Mouse (Mus musculus) spleen, postnatal 10 days (tissue): ENCODE results near the gene Cyp2c70.
"Not testable (repeated sequence)": the region's sequence is repeated elsewhere in the genome, so short reads cannot be mapped to it uniquely, and the experiment has no call there.

Experiments
- DNase-seq, 2 experiments: peaks; one replicate each; pipeline ENCODE4 v3.0.0; 2021 to 2022; ENCODE audit warnings: low spot score in 2 of 2

Cyp2c70 gene

DNA sequence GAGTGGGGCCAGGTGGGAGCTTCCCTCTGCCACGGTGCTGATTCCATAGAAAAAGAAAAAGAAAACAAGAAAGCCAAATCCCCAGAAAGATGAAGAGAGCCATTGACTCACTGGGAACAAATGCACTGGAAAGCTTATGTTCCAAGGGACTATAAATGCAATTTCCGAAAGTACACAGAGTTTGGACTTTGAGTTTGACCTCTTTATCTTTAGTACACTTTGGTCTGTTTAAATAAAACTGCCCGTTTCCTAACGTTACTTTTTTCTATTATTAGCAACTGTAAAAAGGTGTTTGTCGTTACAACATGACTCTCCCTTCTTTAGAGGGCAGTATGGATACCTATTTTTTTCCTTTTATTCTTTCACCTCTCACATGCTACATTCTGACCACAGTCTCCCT lies at the start of gene Cyp2c70:
TSS of gene Cyp2c70 (minus strand) at position 174 of the 400 bp plus-strand sequence.
- DNase-seq: no peak

DNA sequence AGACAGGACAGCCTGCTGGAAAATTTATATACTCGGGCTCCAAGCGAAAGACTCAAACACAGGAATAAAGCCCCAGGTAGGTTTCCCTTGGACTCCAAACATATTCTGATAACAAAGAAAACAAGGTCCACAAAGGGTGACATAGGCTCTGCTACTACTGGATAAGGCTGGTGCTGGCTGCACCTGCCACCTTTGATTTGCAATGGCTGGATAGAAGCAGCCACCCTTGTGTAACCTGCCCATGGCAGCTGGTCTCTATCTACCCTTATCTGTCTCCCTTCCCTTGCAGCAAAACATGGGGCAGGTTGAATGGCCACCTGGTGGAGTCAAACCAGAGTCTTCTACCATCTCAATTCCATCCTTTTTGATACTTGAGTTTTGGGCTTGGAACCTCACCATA lies 45.4 kb upstream of the Cyp2c70 start:
- no peak for DNase-seq

DNA sequence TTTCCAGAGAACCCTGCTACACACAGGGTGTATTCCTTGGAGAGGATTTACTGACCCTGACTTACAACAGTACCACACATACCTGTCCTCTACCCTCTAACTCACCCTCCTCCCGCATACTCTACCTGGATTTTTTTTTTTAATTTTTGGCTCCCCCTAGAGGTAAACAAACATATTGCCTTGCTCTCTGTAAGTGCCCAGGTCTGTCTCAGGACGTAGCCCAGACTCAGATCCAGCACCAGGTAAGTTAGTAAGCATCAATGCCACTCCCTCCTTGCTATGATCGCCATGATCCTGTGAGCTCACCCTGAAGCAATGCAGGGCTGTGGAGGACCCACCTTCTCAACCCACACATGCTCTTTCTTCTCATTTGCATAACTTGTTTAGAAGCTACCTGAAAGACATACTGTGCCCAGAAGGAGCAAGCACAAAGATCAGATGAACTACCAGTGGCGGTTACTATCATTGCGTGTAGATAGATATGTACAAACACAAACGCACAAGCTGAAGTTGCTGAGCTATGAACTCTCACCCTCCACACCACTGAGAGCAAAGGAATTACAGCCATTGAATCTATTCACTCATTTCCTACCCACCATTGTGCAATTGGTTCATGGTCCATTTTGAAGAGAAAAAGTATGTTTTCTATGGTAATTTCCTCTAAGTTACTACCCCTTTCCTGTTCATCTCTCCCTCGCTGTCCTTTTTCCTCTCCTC lies 44.9 kb upstream of the Cyp2c70 start:
- DNase-seq: no peak

DNA sequence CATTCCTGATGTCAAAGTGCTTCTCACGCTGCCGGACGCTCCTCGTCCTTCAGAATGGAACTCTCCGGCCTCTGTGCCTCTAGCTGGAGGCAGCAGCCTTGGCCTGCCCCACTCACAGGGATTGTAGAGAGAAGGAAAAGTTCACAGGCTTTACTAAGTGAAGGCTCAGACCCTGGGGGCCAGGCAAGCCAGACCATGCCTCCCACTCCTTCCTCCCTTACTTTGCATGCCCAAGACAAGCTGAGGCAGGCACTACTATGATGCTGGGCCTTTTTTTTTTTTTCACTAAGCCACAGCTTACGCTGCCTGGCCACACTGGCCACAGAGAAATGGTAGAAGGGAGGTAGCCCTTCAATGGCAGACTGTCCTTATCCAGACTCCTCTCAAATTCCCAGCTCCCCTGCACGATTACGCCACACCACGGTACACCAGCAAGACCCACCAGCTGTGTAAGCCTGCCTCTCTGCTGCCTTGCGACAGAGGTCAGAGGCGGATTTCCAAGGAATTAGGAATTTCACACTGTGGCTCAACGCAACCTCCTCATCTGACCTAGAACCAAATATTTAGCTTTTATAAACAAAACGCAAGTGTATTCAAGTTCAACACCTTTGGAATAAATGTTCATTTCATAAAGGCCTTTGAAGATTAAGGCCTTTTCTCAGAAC lies 44.1 kb upstream of the Cyp2c70 start:
- no peak for DNase-seq

DNA sequence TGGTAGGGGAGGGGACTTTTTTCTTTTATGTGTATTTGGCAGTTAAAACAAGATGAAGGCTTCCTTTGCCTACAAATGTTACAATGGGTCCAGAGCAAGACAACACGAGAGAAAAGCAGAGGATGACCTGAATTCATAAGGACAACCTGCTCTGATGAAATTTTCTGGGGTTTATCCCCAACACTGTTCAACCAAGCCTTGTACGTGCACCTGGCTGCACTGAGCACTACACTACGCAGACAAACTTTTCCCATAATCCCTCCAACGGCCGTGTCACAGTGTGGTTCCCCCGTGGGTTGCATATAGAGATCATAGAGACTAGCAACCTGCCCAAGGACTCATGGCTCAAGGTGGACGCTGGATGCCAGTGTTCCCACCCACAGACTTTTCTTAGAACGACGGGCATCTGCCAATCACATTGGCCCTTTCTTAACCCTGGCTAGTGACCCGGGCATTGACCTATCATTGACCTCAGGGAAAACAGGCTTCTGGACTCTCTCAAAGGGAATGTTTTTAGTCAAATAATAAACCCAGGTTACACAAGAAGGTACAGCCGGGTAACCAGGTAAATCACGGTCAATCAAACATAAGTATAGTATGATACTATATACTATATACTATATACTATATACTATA lies 39.5 kb upstream of the Cyp2c70 start:
- DNase-seq: no peak

DNA sequence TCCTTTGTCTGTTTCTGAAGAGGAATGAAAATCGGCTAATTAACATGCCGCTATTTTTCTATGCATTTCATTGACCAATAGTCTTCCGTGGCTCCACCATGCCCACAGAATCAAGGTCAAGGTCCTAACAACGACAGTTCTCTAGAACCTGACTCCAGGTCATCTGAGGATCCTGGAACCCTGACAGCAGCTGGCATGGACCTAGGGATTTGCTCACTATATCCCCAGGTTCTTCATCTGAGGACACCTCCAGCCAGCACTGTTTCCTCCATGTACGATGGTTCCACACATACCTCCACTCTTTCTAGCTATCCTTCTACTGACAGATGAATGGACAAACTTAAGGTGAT lies 38.6 kb upstream of the Cyp2c70 start:
- no peak for DNase-seq

DNA sequence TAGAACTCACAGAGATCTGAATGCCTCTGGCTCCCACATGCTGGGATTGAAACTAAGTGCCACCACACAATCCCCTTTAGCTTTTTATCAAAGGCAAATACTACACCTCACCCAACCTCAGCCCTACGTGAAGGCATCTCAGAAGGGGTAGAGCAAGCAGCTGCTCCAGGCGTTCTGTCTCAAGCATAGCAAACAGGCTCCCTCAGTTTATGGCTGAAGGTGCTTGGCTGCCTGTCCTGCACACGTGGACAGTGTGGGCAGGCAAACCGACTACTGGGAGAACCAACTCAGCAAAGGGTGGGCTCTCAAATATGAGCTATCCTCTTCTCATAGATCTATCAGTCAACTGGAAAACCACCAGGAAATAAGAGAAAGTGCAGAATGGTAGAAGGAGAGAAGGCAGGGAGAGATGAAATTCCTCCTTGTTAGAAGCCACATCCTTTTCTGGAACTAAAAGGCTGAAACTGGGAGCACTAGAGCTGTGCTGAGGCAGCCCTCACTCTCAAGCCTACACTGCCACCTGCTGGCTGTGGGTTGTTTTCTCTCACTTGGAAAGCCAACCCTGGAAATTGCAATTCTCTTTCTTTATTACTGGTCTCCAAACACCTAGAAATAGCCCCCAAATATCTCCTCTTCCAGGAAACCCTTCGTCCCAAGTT lies 38.1 kb upstream of the Cyp2c70 start:
- peak; percentile 28 to 74 for DNase-seq

DNA sequence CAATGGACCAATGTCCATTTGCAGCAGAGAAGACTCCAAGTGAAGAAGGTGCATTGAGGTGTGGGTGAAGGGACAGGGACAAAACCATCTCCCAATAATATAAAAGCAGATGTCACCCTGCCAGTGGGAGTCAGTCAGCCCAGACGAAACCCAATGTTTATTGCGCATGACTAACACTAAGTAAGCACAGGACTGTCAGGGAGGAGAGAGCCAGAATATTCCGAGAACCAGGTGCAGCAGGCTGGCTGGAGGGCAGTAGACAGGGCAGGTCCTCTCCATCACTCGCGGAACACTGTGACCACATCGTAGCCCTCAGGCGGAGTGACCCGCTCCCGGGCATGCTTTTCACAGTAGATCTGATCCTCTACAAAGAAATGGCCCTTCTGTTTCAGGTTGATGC lies 35.2 kb upstream of the Cyp2c70 start:
- DNase-seq: not testable (repeated sequence)

DNA sequence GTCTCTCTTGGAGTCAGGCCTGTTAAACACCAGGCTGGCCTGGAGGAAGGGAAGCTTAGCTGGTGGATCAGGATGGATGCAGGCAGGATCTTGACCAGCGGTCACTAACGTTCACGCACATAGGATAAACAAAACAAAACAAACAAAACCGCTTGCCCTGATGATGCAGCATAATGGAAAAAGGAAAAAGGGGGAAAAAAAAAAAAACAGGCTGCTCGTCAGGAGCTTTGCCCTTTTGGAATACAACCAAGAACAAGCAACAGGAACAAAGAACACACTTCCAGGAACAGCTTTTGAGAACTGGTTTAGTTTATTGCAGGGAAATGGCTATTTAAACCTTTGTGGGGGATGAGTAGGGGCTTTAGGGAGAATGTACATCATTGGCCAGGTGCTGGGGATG lies 33.7 kb upstream of the Cyp2c70 start:
- no peak for DNase-seq

DNA sequence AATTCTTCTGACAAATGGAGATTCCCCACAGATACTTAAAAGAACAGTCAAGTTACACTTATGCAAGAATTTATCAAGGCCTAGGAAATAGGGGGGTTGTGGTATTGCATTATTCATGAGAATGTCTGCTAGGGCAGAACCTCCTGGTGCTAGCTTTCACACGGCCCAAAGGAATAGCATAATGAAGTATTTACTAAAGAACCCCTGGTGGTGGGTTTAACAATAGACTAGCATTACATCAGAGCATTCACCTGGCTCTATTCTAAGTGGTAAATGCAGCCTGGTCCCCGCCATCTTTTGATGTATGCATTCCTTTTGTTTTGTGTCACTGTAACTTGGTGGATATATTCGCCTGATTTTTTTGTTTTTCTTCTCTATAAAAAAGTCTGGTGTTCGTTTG lies 15.8 kb upstream of the Cyp2c70 start:
- DNase-seq: not testable (repeated sequence)

DNA sequence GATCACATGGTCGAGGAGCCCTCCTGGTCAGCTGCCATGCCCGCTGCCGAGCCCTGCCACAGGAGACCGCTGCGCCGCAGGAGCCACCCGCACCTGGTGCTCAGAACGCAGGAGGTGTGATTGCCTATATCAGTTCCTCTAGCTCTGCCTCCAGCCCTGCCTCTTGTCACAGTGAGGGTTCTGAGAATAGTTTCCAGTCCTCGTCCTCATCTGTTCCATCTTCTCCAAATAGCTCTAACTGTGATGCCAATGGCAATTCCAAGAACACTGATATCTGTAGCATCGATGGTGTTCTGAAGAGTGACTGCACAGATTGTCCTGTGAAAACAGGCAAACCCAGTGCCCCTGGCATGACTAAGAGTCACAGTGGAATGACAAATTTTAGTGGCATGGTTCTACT lies 3.5 kb upstream of the Cyp2c70 start:
- DNase-seq: no peak

DNA sequence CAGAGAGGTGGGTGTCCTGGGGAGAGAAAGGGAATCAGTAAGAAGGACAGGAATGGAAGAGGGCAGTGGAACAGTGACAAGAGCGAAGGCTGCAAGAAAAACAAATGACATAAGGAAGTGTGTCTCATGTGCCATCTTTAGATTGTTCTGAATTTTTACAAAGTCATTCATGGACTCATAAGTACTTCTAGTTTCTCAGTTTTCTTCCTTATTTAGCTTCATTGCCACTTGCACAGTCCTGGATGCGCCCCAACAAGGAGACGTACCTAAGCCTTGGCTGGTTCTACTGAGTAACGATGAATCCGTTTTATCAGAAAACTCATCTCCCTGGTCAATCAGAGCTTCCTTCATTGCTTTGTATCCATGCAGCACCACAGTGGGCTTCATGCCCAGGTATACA lies 3.5 kb downstream of the Cyp2c70 start:
- DNase-seq: no peak

DNA sequence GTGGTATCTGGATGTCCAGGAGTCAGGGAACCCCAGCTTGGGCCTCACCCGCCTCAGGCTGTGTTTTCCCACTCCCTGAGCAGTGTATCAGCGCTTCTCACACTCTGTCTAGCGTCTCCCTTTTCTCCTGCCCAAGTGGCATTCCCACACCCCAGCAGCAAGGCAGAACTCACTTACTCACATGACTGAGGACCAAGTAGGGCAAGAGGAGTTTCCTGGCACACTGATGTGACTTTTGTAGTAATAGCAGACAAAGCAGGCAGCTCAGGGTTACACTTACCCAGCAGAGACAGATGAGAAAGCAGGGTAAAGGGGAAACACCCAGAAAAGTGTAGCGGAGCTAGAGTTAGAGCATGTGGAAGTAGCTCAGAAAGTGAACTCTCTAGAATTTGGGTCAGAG lies 8.8 kb downstream of the Cyp2c70 start:
- DNase-seq: no peak

DNA sequence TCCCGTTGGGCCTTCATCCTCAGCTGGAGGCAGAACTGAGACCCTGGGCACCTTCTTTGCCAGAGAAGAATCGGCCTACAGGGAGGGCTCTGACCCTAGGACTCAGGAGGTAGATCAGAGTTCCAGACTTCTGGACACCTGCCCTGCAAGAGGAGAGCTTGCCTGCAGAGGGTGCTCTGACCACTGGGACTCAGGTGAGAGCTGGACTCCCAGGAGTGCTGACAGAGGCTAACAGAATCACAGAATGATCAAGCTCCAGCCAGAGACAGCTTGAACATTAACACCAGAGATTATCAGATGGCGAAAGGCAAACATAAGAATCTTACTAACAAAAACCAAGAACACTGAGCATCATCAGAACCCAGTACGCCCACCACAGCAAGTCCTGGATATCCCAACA lies 18.7 kb downstream of the Cyp2c70 start:
- not testable (repeated sequence) for DNase-seq

DNA sequence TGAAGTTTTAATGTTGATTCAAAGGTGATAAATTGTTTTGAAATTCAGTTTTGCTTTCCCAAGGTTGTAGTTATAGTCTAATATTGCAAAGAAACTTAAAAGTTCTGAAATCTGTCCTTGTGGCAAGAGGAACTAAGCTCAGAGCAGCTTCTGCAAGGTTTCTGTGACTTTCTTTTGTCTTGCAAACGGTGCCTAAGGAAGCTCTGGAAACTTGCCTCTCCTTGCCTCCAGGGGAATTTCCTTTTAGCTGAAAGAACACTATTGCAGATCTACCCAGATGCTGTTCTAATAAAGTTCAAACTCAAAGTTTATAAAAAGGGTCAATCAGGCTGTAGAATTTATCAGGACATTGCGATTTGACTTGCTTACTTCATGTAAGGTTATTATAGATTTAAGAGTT lies 60.1 kb downstream of the Cyp2c70 start:
- DNase-seq: not testable (repeated sequence)

DNA sequence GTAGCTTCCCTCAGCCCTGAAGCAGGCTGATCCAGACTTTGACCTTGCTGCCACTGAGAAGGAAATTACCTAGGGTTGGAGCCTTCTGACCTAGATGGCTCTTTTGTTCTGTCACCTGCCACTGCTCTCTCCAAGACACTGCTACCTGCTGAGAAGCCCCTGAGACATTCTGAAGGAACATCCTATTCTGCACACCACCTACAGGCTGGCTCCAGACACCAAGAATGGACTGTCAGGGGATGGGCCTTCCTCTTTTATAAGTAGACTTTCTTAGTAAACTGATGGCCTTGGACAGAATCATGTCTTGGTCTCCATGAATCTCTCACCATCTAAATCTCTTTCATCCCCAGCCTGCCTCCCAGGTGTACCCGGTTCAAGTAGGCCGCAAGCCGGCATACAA lies 62.0 kb downstream of the Cyp2c70 start:
- not testable (repeated sequence) for DNase-seq

DNA sequence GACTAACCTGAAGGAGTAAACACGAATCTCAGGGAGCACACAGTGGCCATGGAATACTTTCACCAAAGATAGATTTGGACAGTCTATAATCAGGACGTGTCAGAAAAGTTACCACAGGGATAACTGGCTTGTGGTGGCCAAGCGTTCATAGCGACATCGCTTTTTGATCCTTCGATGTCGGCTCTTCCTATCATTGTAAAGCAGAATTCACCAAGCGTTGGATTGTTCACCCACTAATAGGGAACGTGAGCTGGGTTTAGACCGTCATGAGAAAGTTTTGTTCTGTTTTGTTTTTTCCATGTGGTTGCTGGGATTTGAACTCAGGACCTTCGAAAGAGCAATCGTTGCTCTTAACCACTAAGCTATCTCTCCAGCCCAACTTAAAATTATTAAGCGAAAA lies 67.5 kb downstream of the Cyp2c70 start:
- not testable (repeated sequence) for DNase-seq
